Mouse (Mus musculus): ENCODE measurements around the gene Tsen15. TPM values are rescaled to one million over a fixed set of nuclear protein-coding genes. Genes with fewer than 3 reads are reported as not detected.
A peak's percentile ranks its signal among the peaks of the same experiment; 100 is the strongest.

Gene Tsen15
- polyA plus RNA-seq, 1 experiment from 2014 or later: 76.5 TPM

GRCm38 (mm10) chr1:152369139-152369538 is 17.3 kb downstream of the Tsen15 start:
- no peaks in the 10 kb centered on the region for H3K27me3 ChIP-seq (replicated peaks)
- no peak for ATAC-seq (ENCODE audit: insufficient read depth, low FRiP score, low read depth)
- H3K4me1 ChIP-seq: peaks cover 9% of the 10 kb centered on the region; the same call in 1 of the 2 replicates
- 0 out of 2 replicates have a peak, but pooled peaks cover 7% of the 10 kb centered on the region for H3K36me3 ChIP-seq
- H3K27ac ChIP-seq: no peak overlapping the region; the same call in 1 of the 2 replicates
- H3K4me2 ChIP-seq: no peak overlapping the region
- no peak overlapping the region for H3K9ac ChIP-seq
- H3K9me3 ChIP-seq: no peaks in the 10 kb centered on the region
- no peak overlapping the region for H3K4me3 ChIP-seq (replicated peaks)
- 25% methylated on average over 4 of the region's 4 CpGs for WGBS

- no peak for ATAC-seq (ENCODE audit: insufficient read depth, low FRiP score, low read depth)
- WGBS: 45% methylated on average over 13 of the region's 13 CpGs
- Histone ChIP-seq H3K4me2 (no peak overlapping the region), H3K27me3 (replicated peaks) (no peaks in the 10 kb centered on the region), H3K9me3 (no peaks in the 10 kb centered on the region), H3K36me3 (0 out of 2 replicates have a peak, but pooled peaks cover 7% of the 10 kb centered on the region), H3K4me1 (peaks cover 9% of the 10 kb centered on the region; the same call in 1 of the 2 replicates), H3K4me3 (replicated peaks) (no peak overlapping the region), H3K9ac (no peak overlapping the region), H3K27ac (peak overlapping the region; percentile 61; the same call in 1 of the 2 replicates)
These were observed 18.0 kb downstream of the Tsen15 start for GRCm38 (mm10) chr1:152368311-152369088.

GRCm38 (mm10) chr1:152356721-152357120 is 29.8 kb downstream of the Tsen15 start:
- Histone ChIP-seq H3K27me3 (replicated peaks) (no peaks in the 10 kb centered on the region), H3K9ac (no peak overlapping the region), H3K9me3 (no peaks in the 10 kb centered on the region), H3K27ac (no peak overlapping the region), H3K36me3 (no peaks in the 10 kb centered on the region), H3K4me3 (replicated peaks) (no peak overlapping the region), H3K4me1 (no peaks in the 10 kb centered on the region), H3K4me2 (no peak overlapping the region)
- no peak for ATAC-seq (ENCODE audit: insufficient read depth, low FRiP score, low read depth)
- WGBS: 79% methylated on average over 4 of the region's 4 CpGs

GRCm38 (mm10) chr1:152347946-152348345 is 38.5 kb downstream of the Tsen15 start:
- H3K9me3 ChIP-seq: no peaks in the 10 kb centered on the region
- H3K4me1 ChIP-seq: no peaks in the 10 kb centered on the region
- H3K9ac ChIP-seq: no peak overlapping the region
- H3K4me2 ChIP-seq: no peak overlapping the region
- no peaks in the 10 kb centered on the region for H3K36me3 ChIP-seq
- no peak overlapping the region for H3K4me3 ChIP-seq (replicated peaks)
- no peak for ATAC-seq (ENCODE audit: insufficient read depth, low FRiP score, low read depth)
- no peaks in the 10 kb centered on the region for H3K27me3 ChIP-seq (replicated peaks)
- H3K27ac ChIP-seq: no peak overlapping the region

- no peak for ATAC-seq (ENCODE audit: insufficient read depth, low FRiP score, low read depth)
- Histone ChIP-seq H3K9me3 (no peaks in the 10 kb centered on the region), H3K4me2 (no peak overlapping the region), H3K36me3 (no peaks in the 10 kb centered on the region), H3K4me1 (no peaks in the 10 kb centered on the region), H3K27me3 (replicated peaks) (no peaks in the 10 kb centered on the region), H3K9ac (no peak overlapping the region), H3K27ac (no peak overlapping the region), H3K4me3 (replicated peaks) (no peak overlapping the region)
- 89% methylated on average over 6 of the region's 6 CpGs for WGBS
These were observed 62.5 kb downstream of the Tsen15 start for GRCm38 (mm10) chr1:152324024-152324423.

Other genes with a start within 250 kb of the Tsen15 start
- 1.5 and 1.6 TPM in 2 replicates for gene Colgalt2, start 13.1 kb upstream of the Tsen15 start, polyA plus RNA-seq (2015; fragmentation: Nextera tagmentation; extraction: Ambion mirVana)